Mouse (Mus musculus): Measurements from ENCODE around the gene Tyk2. TPM values are rescaled to one million over a fixed set of nuclear protein-coding genes. Genes with fewer than 3 reads are reported as not detected.

Tyk2 gene
- polyA plus RNA-seq, 1 experiment from 2014 or later = 5.4 TPM

DNA sequence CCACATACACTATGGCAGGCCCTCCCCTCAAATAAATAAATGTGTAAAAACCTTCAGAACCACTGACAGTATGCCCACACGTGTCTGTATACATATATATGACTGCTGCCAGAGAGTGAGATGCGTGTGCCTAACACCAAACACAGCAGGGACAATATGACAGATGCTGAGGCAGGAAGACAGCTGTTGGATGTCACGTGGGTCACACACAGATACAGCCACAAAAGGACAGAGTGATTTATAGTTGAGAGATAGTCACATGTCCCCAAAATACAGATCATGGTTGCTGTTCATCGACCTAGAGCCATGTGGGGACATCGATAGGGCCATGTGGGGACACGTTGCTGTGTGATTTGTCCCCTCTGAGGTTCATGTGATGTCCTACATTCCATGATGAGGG is 14.0 kb downstream of the Tyk2 start:
- 80% methylated on average over 6 of the region's 6 CpGs for WGBS
- ATAC-seq (replicated peaks; ENCODE audit: insufficient number of reproducible peaks, low FRiP score, low TSS enrichment, low read depth) = no peak

DNA sequence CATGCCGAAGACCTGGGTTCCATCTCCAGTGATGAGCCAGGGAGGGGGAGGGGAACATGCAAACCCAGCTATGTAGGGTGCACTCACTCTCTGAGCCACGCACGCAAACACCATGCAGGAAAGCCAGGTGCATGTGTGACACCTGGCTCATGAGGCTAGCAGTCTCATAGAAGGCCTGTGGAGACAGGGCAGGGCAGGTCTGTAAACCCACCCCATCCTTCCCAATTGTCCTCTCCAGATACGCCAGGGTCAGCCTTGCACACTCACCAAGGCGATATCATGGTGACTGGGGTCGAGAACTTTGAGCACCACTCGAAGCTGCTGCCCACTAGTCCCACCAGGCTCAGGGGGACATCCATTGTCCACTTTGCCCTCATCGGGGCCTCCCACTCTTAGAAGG is 15.9 kb downstream of the Tyk2 start:
- H3K4me2 ChIP-seq (ENCODE audit: low read depth, low read length) = no peak overlapping the region
- no peaks in the 10 kb centered on the region for H3K36me3 ChIP-seq (replicated peaks; ENCODE audit: control insufficient read depth, insufficient read depth, low read depth, low read length)
- 89% methylated on average over 8 of the region's 8 CpGs for WGBS
- no peak overlapping the region for H3K4me3 ChIP-seq (ENCODE audit: low read depth, low read length)
- H3K9me3 ChIP-seq (replicated peaks; ENCODE audit: control insufficient read depth, low read length) = no peaks in the 10 kb centered on the region
- ATAC-seq (replicated peaks; ENCODE audit: insufficient number of reproducible peaks, low FRiP score, low TSS enrichment, low read depth) (no peak), DNase-seq (ENCODE audit: low spot score) (no peak)
- H3K9ac ChIP-seq (replicated peaks; ENCODE audit: low read length) = no peak overlapping the region
- H3K27me3 ChIP-seq (ENCODE audit: control insufficient read depth, insufficient read depth, low read length) = no peaks in the 10 kb centered on the region
- H3K27ac ChIP-seq (replicated peaks; ENCODE audit: low read depth, low read length) = no peak overlapping the region
- no peaks in the 10 kb centered on the region for H3K4me1 ChIP-seq (ENCODE audit: control insufficient read depth, insufficient read depth, low read length)

More for the DNA sequence above, 14.0 kb downstream of the Tyk2 start:
- H3K4me1 ChIP-seq (ENCODE audit: control insufficient read depth, insufficient read depth, low read length) = no peaks in the 10 kb centered on the region
- DNase-seq (ENCODE audit: low spot score) = no peak
- no peak overlapping the region for H3K9ac ChIP-seq (replicated peaks; ENCODE audit: low read length)
- no peaks in the 10 kb centered on the region for H3K9me3 ChIP-seq (replicated peaks; ENCODE audit: control insufficient read depth, low read length)
- H3K27ac ChIP-seq (replicated peaks; ENCODE audit: low read depth, low read length) = no peak overlapping the region
- H3K4me3 ChIP-seq (ENCODE audit: low read depth, low read length) = no peak overlapping the region
- no peaks in the 10 kb centered on the region for H3K27me3 ChIP-seq (ENCODE audit: control insufficient read depth, insufficient read depth, low read length)
- no peak overlapping the region for H3K4me2 ChIP-seq (ENCODE audit: low read depth, low read length)
- no peaks in the 10 kb centered on the region for H3K36me3 ChIP-seq (replicated peaks; ENCODE audit: control insufficient read depth, insufficient read depth, low read depth, low read length)

DNA sequence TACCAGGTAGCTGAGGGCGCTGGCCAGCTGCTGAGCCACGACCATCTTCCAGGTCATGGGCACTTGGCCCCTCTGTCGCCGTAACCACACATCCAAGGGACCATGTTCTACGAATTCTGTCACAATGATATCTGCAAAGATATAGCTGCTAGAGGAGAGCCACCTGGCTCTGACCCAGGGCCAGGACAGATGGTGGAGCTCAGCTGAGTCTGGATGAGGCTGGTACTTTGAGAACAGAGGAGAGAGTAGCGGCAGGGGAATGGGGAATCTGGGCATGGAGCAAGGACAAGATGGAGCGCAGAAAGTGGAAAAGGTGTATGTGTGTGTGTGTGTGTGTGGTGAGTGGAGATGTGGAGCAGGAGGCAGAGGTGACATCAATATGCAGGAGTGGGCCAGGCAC is 16.9 kb downstream of the Tyk2 start:
- Histone ChIP-seq H3K4me3 (ENCODE audit: low read depth, low read length) (no peak overlapping the region), H3K9me3 (replicated peaks; ENCODE audit: control insufficient read depth, low read length) (no peaks in the 10 kb centered on the region), H3K36me3 (replicated peaks; ENCODE audit: control insufficient read depth, insufficient read depth, low read depth, low read length) (no peaks in the 10 kb centered on the region), H3K4me1 (ENCODE audit: control insufficient read depth, insufficient read depth, low read length) (no peaks in the 10 kb centered on the region), H3K4me2 (ENCODE audit: low read depth, low read length) (no peak overlapping the region), H3K9ac (replicated peaks; ENCODE audit: low read length) (no peak overlapping the region), H3K27me3 (ENCODE audit: control insufficient read depth, insufficient read depth, low read length) (no peaks in the 10 kb centered on the region), H3K27ac (replicated peaks; ENCODE audit: low read depth, low read length) (no peak overlapping the region)
- ATAC-seq (replicated peaks; ENCODE audit: insufficient number of reproducible peaks, low FRiP score, low TSS enrichment, low read depth) (no peak), DNase-seq (ENCODE audit: low spot score) (no peak)
- 83% methylated on average over 7 of the region's 7 CpGs for WGBS

DNA sequence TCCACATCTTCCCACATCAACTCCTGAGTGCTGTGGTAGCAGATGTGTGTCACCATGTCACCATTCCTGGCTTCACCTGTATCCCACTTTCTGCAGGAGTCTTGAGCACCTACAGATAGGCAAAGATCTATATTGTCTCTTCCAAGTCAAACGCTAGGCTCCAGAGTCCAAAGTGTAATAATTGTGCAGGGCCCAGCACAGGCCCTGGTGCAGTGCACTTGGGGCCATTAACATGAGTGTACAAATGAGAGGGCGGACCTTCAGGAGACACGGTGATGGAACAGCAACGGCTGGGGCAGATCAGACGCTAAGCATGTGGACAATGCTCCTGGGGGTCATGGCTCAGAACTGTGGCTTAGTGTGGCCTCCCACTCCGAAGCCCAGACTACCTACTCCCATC is 17.3 kb downstream of the Tyk2 start:
- H3K4me1 ChIP-seq (ENCODE audit: control insufficient read depth, insufficient read depth, low read length) = no peaks in the 10 kb centered on the region
- no peak overlapping the region for H3K4me2 ChIP-seq (ENCODE audit: low read depth, low read length)
- H3K9me3 ChIP-seq (replicated peaks; ENCODE audit: control insufficient read depth, low read length) = no peaks in the 10 kb centered on the region
- H3K9ac ChIP-seq (replicated peaks; ENCODE audit: low read length) = no peak overlapping the region
- WGBS = 93% methylated on average over 6 of the region's 6 CpGs
- H3K4me3 ChIP-seq (ENCODE audit: low read depth, low read length) = no peak overlapping the region
- H3K27ac ChIP-seq (replicated peaks; ENCODE audit: low read depth, low read length) = no peak overlapping the region
- H3K27me3 ChIP-seq (ENCODE audit: control insufficient read depth, insufficient read depth, low read length) = no peaks in the 10 kb centered on the region
- no peak for DNase-seq (ENCODE audit: low spot score)
- no peaks in the 10 kb centered on the region for H3K36me3 ChIP-seq (replicated peaks; ENCODE audit: control insufficient read depth, insufficient read depth, low read depth, low read length)
- ATAC-seq (replicated peaks; ENCODE audit: insufficient number of reproducible peaks, low FRiP score, low TSS enrichment, low read depth) = no peak

DNA sequence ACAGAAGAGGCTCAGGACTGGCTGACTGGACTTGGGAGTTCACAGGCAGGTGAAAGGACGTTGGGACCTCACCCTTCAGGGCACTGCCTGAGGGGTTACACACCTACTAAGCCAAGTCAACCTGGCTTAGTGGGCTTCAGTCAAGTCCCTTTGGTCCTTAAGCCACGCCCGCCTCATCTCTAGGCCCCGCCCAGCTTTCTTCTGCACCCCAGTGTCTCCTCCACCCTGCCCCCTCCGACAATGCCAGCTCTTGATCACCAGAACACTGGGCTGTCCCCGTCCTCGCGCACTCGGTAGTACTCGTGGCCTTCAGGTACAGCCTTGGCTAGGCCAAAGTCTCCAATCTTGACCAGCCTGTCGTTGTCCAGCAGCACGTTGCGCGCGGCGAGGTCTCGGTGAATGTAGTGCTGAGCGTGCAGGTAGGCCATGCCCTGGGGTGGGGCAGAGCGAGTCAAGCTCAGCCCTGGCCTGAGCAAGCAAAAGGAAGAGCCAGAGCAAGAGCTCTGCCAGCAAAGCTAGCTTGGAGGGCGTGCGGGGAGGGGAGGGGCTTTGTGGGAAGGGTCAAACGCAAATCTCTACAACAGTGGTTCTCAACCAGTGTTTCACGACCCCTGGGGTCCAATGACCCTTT is 23.3 kb downstream of the Tyk2 start:
- Histone ChIP-seq H3K4me3 (ENCODE audit: low read depth, low read length) (no peak overlapping the region), H3K36me3 (replicated peaks; ENCODE audit: control insufficient read depth, insufficient read depth, low read depth, low read length) (no peaks in the 10 kb centered on the region), H3K27me3 (ENCODE audit: control insufficient read depth, insufficient read depth, low read length) (no peaks in the 10 kb centered on the region), H3K27ac (replicated peaks; ENCODE audit: low read depth, low read length) (no peak overlapping the region), H3K9me3 (replicated peaks; ENCODE audit: control insufficient read depth, low read length) (no peaks in the 10 kb centered on the region), H3K9ac (replicated peaks; ENCODE audit: low read length) (no peak overlapping the region), H3K4me1 (ENCODE audit: control insufficient read depth, insufficient read depth, low read length) (no peaks in the 10 kb centered on the region), H3K4me2 (ENCODE audit: low read depth, low read length) (no peak overlapping the region)
- DNase-seq (ENCODE audit: low spot score) = no peak
- no peak for ATAC-seq (replicated peaks; ENCODE audit: insufficient number of reproducible peaks, low FRiP score, low TSS enrichment, low read depth)
- 43% methylated on average over 23 of the region's 23 CpGs for WGBS

DNA sequence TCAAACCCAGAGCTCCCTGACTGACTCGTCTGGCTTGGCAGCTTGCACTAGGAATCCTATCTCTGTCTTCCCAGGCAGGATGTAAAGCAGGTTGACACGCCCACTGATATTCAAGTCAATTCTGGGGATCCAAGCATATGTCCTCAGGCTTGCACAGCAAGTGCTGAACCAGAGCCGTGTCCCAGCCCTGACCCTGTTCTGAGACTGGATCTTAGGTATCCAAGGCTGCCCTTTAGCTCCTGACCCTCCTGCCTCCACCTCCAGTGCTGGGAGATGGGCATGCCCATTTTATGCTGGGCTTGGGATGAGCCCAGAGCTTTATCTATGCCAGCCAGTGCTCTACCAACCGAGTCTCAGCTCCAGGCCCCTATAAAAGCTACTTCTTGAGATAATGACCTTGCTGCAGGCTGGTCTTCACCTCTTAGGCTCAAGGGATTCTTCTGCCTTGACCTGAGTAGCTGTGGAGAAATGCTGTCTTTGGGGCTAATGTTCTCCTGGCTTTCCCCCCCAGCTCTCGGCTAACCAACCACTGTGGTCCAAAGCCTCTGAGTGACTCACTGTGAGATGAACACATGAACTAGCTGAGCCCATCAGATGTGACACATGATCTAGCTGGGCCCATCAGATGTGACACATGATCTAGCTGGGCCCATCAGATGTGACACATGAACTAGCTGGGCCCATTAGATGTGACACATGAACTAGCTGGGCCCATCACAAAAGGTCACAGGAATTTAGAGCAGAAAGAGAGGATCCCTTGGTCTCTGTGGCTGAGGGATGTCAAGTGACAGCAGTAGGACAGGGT is 25.1 kb downstream of the Tyk2 start:
- Histone ChIP-seq H3K4me2 (ENCODE audit: low read depth, low read length) (no peak overlapping the region), H3K9ac (replicated peaks; ENCODE audit: low read length) (no peak overlapping the region), H3K27me3 (ENCODE audit: control insufficient read depth, insufficient read depth, low read length) (no peaks in the 10 kb centered on the region), H3K4me3 (ENCODE audit: low read depth, low read length) (no peak overlapping the region), H3K27ac (replicated peaks; ENCODE audit: low read depth, low read length) (no peak overlapping the region), H3K4me1 (ENCODE audit: control insufficient read depth, insufficient read depth, low read length) (no peaks in the 10 kb centered on the region), H3K36me3 (replicated peaks; ENCODE audit: control insufficient read depth, insufficient read depth, low read depth, low read length) (no peaks in the 10 kb centered on the region), H3K9me3 (replicated peaks; ENCODE audit: control insufficient read depth, low read length) (no peaks in the 10 kb centered on the region)
- 78% methylated on average over 5 of the region's 5 CpGs for WGBS
- ATAC-seq (replicated peaks; ENCODE audit: insufficient number of reproducible peaks, low FRiP score, low TSS enrichment, low read depth) (no peak), DNase-seq (ENCODE audit: low spot score) (no peak)

DNA sequence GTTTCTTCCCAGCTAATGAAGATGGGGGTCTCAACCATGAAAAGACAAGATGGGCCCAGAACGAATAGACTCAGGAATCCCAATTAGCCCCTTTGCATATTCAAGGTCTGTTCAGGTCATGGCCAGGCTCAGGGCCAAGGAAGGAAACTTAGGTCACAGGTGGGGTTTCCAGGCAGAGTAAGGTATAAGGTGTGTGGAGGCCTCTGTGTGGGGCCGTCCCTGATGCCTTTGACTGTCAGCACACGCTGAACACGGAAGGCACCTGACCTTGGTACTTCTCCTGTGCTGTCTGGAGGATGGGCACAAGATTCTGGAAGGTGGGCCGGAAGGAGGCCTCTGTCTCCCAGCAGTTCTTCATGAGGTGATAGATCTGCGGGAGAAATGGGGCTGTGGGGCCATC is 26.2 kb downstream of the Tyk2 start:
- no peaks in the 10 kb centered on the region for H3K27me3 ChIP-seq (ENCODE audit: control insufficient read depth, insufficient read depth, low read length)
- H3K4me3 ChIP-seq (ENCODE audit: low read depth, low read length) = no peak overlapping the region
- DNase-seq (ENCODE audit: low spot score) = no peak
- H3K27ac ChIP-seq (replicated peaks; ENCODE audit: low read depth, low read length) = no peak overlapping the region
- no peaks in the 10 kb centered on the region for H3K4me1 ChIP-seq (ENCODE audit: control insufficient read depth, insufficient read depth, low read length)
- H3K36me3 ChIP-seq (replicated peaks; ENCODE audit: control insufficient read depth, insufficient read depth, low read depth, low read length) = no peaks in the 10 kb centered on the region
- no peak for ATAC-seq (replicated peaks; ENCODE audit: insufficient number of reproducible peaks, low FRiP score, low TSS enrichment, low read depth)
- no peak overlapping the region for H3K4me2 ChIP-seq (ENCODE audit: low read depth, low read length)
- H3K9ac ChIP-seq (replicated peaks; ENCODE audit: low read length) = no peak overlapping the region
- 87% methylated on average over 6 of the region's 6 CpGs for WGBS
- H3K9me3 ChIP-seq (replicated peaks; ENCODE audit: control insufficient read depth, low read length) = no peaks in the 10 kb centered on the region

DNA sequence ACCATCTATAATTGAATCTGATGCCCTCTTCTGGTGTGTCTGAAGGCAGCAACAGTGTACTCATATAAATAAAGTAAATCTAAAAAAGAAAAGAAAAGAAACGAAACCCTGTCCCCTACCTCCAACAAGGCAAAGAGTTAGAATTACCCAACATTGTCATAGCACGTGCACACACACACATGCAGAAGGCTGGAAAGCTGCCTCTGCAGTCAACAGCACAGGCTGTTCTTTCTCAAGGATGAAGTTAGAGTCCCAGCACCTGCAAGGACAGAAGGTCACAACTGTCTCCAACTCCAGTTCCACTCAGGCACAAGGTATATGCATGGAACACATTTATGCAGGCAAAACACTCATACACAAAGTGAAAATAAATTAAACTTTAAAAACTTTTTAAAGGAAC is 29.0 kb downstream of the Tyk2 start:
- no peak for ATAC-seq (replicated peaks; ENCODE audit: insufficient number of reproducible peaks, low FRiP score, low TSS enrichment, low read depth)
- Histone ChIP-seq H3K9me3 (replicated peaks; ENCODE audit: control insufficient read depth, low read length) (no peaks in the 10 kb centered on the region), H3K9ac (replicated peaks; ENCODE audit: low read length) (no peak overlapping the region), H3K4me1 (ENCODE audit: control insufficient read depth, insufficient read depth, low read length) (no peaks in the 10 kb centered on the region), H3K4me3 (ENCODE audit: low read depth, low read length) (no peak overlapping the region), H3K27me3 (ENCODE audit: control insufficient read depth, insufficient read depth, low read length) (no peaks in the 10 kb centered on the region), H3K4me2 (ENCODE audit: low read depth, low read length) (no peak overlapping the region), H3K27ac (replicated peaks; ENCODE audit: low read depth, low read length) (no peak overlapping the region), H3K36me3 (replicated peaks; ENCODE audit: control insufficient read depth, insufficient read depth, low read depth, low read length) (no peaks in the 10 kb centered on the region)
- no peak for DNase-seq (ENCODE audit: low spot score)
- 92% methylated on average over 2 of the region's 2 CpGs for WGBS

Data from embryonic facial prominence, embryonic 11.5 days (tissue).